Mouse (Mus musculus): Measurements from ENCODE around the gene 1110004F10Rik. TPM values are rescaled to one million over a fixed set of nuclear protein-coding genes. Genes with fewer than 3 reads are reported as not detected.

The 1110004F10Rik gene
- polyA plus RNA-seq, 1 experiment, result 122 TPM

GRCm38 (mm10) chr7:116092710-116093465 lies 53.7 kb downstream of the 1110004F10Rik start:
- Histone ChIP-seq H3K4me3 (ENCODE audit: insufficient read depth, low read length) (peak overlapping the region; percentile 71), H3K27ac (ENCODE audit: insufficient read depth, low read length) (peak overlapping the region; percentile 72), H3K4me1 (ENCODE audit: control insufficient read depth, insufficient read depth, low read length) (peaks cover 5% of the 10 kb centered on the region)
- TF ChIP-seq POLR2A (IDR thresholded peaks at IDR 0.05; ENCODE audit: extremely low read depth, insufficient read depth, low read length) (peak; percentile 98), CTCF (IDR thresholded peaks at IDR 0.05; ENCODE audit: extremely low read depth, insufficient read depth, low read length) (no peak)

- peaks cover 5% of the 10 kb centered on the region for H3K4me1 ChIP-seq (ENCODE audit: control insufficient read depth, insufficient read depth, low read length)
- TF ChIP-seq POLR2A (IDR thresholded peaks at IDR 0.05; ENCODE audit: extremely low read depth, insufficient read depth, low read length) (no peak), CTCF (IDR thresholded peaks at IDR 0.05; ENCODE audit: extremely low read depth, insufficient read depth, low read length) (0 out of 2 replicates have a peak, but pooled peaks have one; percentile 9)
Observed at GRCm38 (mm10) chr7:116093466-116093850, 54.3 kb downstream of the 1110004F10Rik start.

GRCm38 (mm10) chr7:116099952-116100528 lies 60.8 kb downstream of the 1110004F10Rik start:
- H3K4me1 ChIP-seq (ENCODE audit: control insufficient read depth, insufficient read depth, low read length), result peaks cover 6% of the 10 kb centered on the region
- no peak overlapping the region for H3K27ac ChIP-seq (ENCODE audit: insufficient read depth, low read length)
- TF ChIP-seq CTCF (IDR thresholded peaks at IDR 0.05; ENCODE audit: extremely low read depth, insufficient read depth, low read length) (no peak), POLR2A (IDR thresholded peaks at IDR 0.05; ENCODE audit: extremely low read depth, insufficient read depth, low read length) (no peak)
- no peak overlapping the region for H3K4me3 ChIP-seq (ENCODE audit: insufficient read depth, low read length)

More at GRCm38 (mm10) chr7:116093466-116093850, 54.3 kb downstream of the 1110004F10Rik start:
- peak overlapping the region; percentile 71 for H3K4me3 ChIP-seq (ENCODE audit: insufficient read depth, low read length)
- H3K27ac ChIP-seq (ENCODE audit: insufficient read depth, low read length), result peak overlapping the region; percentile 71

GRCm38 (mm10) chr7:116103091-116103490 lies 63.9 kb downstream of the 1110004F10Rik start:
- Histone ChIP-seq H3K4me3 (ENCODE audit: insufficient read depth, low read length) (no peak overlapping the region), H3K4me1 (ENCODE audit: control insufficient read depth, insufficient read depth, low read length) (peaks cover 2% of the 10 kb centered on the region), H3K27ac (ENCODE audit: insufficient read depth, low read length) (no peak overlapping the region)
- no peak for TF ChIP-seq CTCF (IDR thresholded peaks at IDR 0.05; ENCODE audit: extremely low read depth, insufficient read depth, low read length)
- TF ChIP-seq POLR2A (IDR thresholded peaks at IDR 0.05; ENCODE audit: extremely low read depth, insufficient read depth, low read length), result no peak

GRCm38 (mm10) chr7:116110661-116111060 lies 71.5 kb downstream of the 1110004F10Rik start:
- TF ChIP-seq POLR2A (IDR thresholded peaks at IDR 0.05; ENCODE audit: extremely low read depth, insufficient read depth, low read length), result no peak
- TF ChIP-seq CTCF (IDR thresholded peaks at IDR 0.05; ENCODE audit: extremely low read depth, insufficient read depth, low read length), result no peak
- Histone ChIP-seq H3K4me1 (ENCODE audit: control insufficient read depth, insufficient read depth, low read length) (no peaks in the 10 kb centered on the region), H3K27ac (ENCODE audit: insufficient read depth, low read length) (no peak overlapping the region), H3K4me3 (ENCODE audit: insufficient read depth, low read length) (no peak overlapping the region)

GRCm38 (mm10) chr7:116111546-116111945 lies 72.3 kb downstream of the 1110004F10Rik start:
- Histone ChIP-seq H3K27ac (ENCODE audit: insufficient read depth, low read length) (no peak overlapping the region), H3K4me1 (ENCODE audit: control insufficient read depth, insufficient read depth, low read length) (no peaks in the 10 kb centered on the region), H3K4me3 (ENCODE audit: insufficient read depth, low read length) (no peak overlapping the region)
- TF ChIP-seq CTCF (IDR thresholded peaks at IDR 0.05; ENCODE audit: extremely low read depth, insufficient read depth, low read length) (no peak), POLR2A (IDR thresholded peaks at IDR 0.05; ENCODE audit: extremely low read depth, insufficient read depth, low read length) (no peak)

GRCm38 (mm10) chr7:116115216-116115930 lies 76.2 kb downstream of the 1110004F10Rik start:
- no peak for TF ChIP-seq POLR2A (IDR thresholded peaks at IDR 0.05; ENCODE audit: extremely low read depth, insufficient read depth, low read length)
- TF ChIP-seq CTCF (IDR thresholded peaks at IDR 0.05; ENCODE audit: extremely low read depth, insufficient read depth, low read length), result no peak

GRCm38 (mm10) chr7:116115991-116116390 lies 76.8 kb downstream of the 1110004F10Rik start:
- Histone ChIP-seq H3K4me1 (ENCODE audit: control insufficient read depth, insufficient read depth, low read length) (no peaks in the 10 kb centered on the region), H3K4me3 (ENCODE audit: insufficient read depth, low read length) (no peak overlapping the region), H3K27ac (ENCODE audit: insufficient read depth, low read length) (no peak overlapping the region)
- TF ChIP-seq CTCF (IDR thresholded peaks at IDR 0.05; ENCODE audit: extremely low read depth, insufficient read depth, low read length) (no peak), POLR2A (IDR thresholded peaks at IDR 0.05; ENCODE audit: extremely low read depth, insufficient read depth, low read length) (no peak)

More at GRCm38 (mm10) chr7:116115216-116115930, 76.2 kb downstream of the 1110004F10Rik start:
- Histone ChIP-seq H3K27ac (ENCODE audit: insufficient read depth, low read length) (no peak overlapping the region), H3K4me1 (ENCODE audit: control insufficient read depth, insufficient read depth, low read length) (no peaks in the 10 kb centered on the region), H3K4me3 (ENCODE audit: insufficient read depth, low read length) (no peak overlapping the region)

- Histone ChIP-seq H3K4me3 (ENCODE audit: insufficient read depth, low read length) (no peak overlapping the region), H3K4me1 (ENCODE audit: control insufficient read depth, insufficient read depth, low read length) (peaks cover 4% of the 10 kb centered on the region), H3K27ac (ENCODE audit: insufficient read depth, low read length) (no peak overlapping the region)
- TF ChIP-seq CTCF (IDR thresholded peaks at IDR 0.05; ENCODE audit: extremely low read depth, insufficient read depth, low read length) (no peak), POLR2A (IDR thresholded peaks at IDR 0.05; ENCODE audit: extremely low read depth, insufficient read depth, low read length) (no peak)
Observed at GRCm38 (mm10) chr7:116119306-116119857, 80.2 kb downstream of the 1110004F10Rik start.
